Mouse (Mus musculus) testis, adult 2 months (tissue): Measurements from ENCODE around the gene Ripk1. TPM values are rescaled to one million over a fixed set of nuclear protein-coding genes. Genes with fewer than 3 reads are reported as not detected.
A peak's percentile ranks its signal among the peaks of the same experiment; 100 is the strongest.

ENCODE experiments used
- H3K27ac ChIP-seq: fragments of 200-500 bp; 2 replicates; pipeline ENCODE4 v1.5.1; 2012; ENCODE audit warnings: low read depth, low read length; ENCODE audit not compliant: control insufficient read depth, insufficient read depth
- H3K27me3 ChIP-seq: fragments of 200-500 bp; 2 replicates; pipeline ENCODE4 v1.6.1; 2012; ENCODE audit warnings: mild to moderate bottlenecking, low read length, moderate library complexity; ENCODE audit not compliant: control insufficient read depth, insufficient read depth
- H3K36me3 ChIP-seq: fragments of 200-500 bp; 2 replicates; pipeline ENCODE4 v1.6.1; 2012; ENCODE audit warnings: mild to moderate bottlenecking, low read length; ENCODE audit not compliant: control insufficient read depth, insufficient read depth
- H3K4me1 ChIP-seq: fragments of 200-500 bp; 2 replicates; pipeline ENCODE4 v1.6.1; 2012; ENCODE audit warnings: low read length; ENCODE audit not compliant: control insufficient read depth, insufficient read depth
- H3K4me3 ChIP-seq: fragments of 200-500 bp; 2 replicates; pipeline ENCODE4 v1.5.1; 2012; ENCODE audit warnings: low read depth, mild to moderate bottlenecking, low read length, moderate library complexity, mixed read lengths; ENCODE audit not compliant: control insufficient read depth
- CTCF ChIP-seq: fragments of 200-500 bp; IDR thresholded peaks from 2 replicates; pipeline ENCODE4 v1.5.1; 2012; ENCODE audit warnings: low read depth, mild to moderate bottlenecking, inconsistent platforms, low read length, moderate library complexity; ENCODE audit not compliant: control insufficient read depth, insufficient read depth, insufficient replicate concordance
- POLR2A ChIP-seq: fragments of 200-500 bp; IDR thresholded peaks from 2 replicates; pipeline ENCODE4 v1.6.1; 2012; ENCODE audit warnings: low read depth, mild to moderate bottlenecking, inconsistent platforms, low read length, moderate library complexity; ENCODE audit not compliant: control insufficient read depth
- polyA plus RNA-seq: library from polyadenylated mRNA; depleted of rRNA; stranded (reverse); fragments of >200 nt; gene quantifications from 2 replicates; pipeline ENCODE4 v1.2.3, GENCODE M21; 2012; rRNA removed

Gene Ripk1
- 2.2 and 2.6 TPM in 2 replicates for polyA plus RNA-seq

GRCm38 (mm10) chr13:34002058-34003006 lies at the start of gene Ripk1, which contains the start of gene Serpinb6a:
Gene Ripk1 (plus strand): TSS chr13:34002363.
Gene Serpinb6a (minus strand): TSS chr13:34002794.
- Histone ChIP-seq H3K4me3 (peak within 1 kb of the TSS; percentile 96), H3K4me1 (peaks cover 8% of the 10 kb centered on the region), H3K36me3 (no peaks in the 10 kb centered on the region), H3K27ac (peak within 1 kb of the TSS; percentile 96), H3K27me3 (no peaks in the 10 kb centered on the region)
- TF ChIP-seq CTCF: no peak
- peak; percentile 55; the same call in 1 of the 2 replicates for TF ChIP-seq POLR2A

GRCm38 (mm10) chr13:33952947-33953346 lies 49.2 kb upstream of the Ripk1 start:
- Histone ChIP-seq H3K27me3 (no peaks in the 10 kb centered on the region), H3K4me3 (no peak overlapping the region), H3K36me3 (no peaks in the 10 kb centered on the region), H3K4me1 (no peaks in the 10 kb centered on the region), H3K27ac (no peak overlapping the region)
- TF ChIP-seq CTCF: no peak
- no peak for TF ChIP-seq POLR2A

GRCm38 (mm10) chr13:33956571-33957421 lies 45.4 kb upstream of the Ripk1 start:
- no peaks in the 10 kb centered on the region for H3K27me3 ChIP-seq
- H3K4me1 ChIP-seq: no peaks in the 10 kb centered on the region
- H3K36me3 ChIP-seq: no peaks in the 10 kb centered on the region
- no peak overlapping the region for H3K27ac ChIP-seq
- TF ChIP-seq POLR2A: no peak
- no peak for TF ChIP-seq CTCF
- H3K4me3 ChIP-seq: no peak overlapping the region

- TF ChIP-seq POLR2A: no peak
- no peak for TF ChIP-seq CTCF
- H3K36me3 ChIP-seq: no peaks in the 10 kb centered on the region
- H3K4me3 ChIP-seq: no peak overlapping the region
- peaks cover 3% of the 10 kb centered on the region for H3K4me1 ChIP-seq
- no peak overlapping the region for H3K27ac ChIP-seq
- no peaks in the 10 kb centered on the region for H3K27me3 ChIP-seq
Observed at GRCm38 (mm10) chr13:33959771-33960170, 42.4 kb upstream of the Ripk1 start.

- Histone ChIP-seq H3K4me1 (peaks cover 4% of the 10 kb centered on the region), H3K4me3 (peak within 1 kb of the TSS; percentile 89), H3K27me3 (no peaks in the 10 kb centered on the region), H3K27ac (peak within 1 kb of the TSS; percentile 84), H3K36me3 (no peaks in the 10 kb centered on the region)
- TF ChIP-seq CTCF (no peak), POLR2A (peak; percentile 18; the same call in 1 of the 2 replicates)
Observed at GRCm38 (mm10) chr13:33964206-33965046, 37.7 kb upstream of the Ripk1 start, which contains the start of gene Nqo2. Gene Nqo2 (plus strand): TSS chr13:33964687.
